Mouse (Mus musculus) kidney, adult 18-20 months (tissue): ENCODE measurements around the gene Pmpca.

Experiments
- DNase-seq: peaks from one replicate; pipeline ENCODE4 v3.0.0; 2021

Gene Pmpca

DNA sequence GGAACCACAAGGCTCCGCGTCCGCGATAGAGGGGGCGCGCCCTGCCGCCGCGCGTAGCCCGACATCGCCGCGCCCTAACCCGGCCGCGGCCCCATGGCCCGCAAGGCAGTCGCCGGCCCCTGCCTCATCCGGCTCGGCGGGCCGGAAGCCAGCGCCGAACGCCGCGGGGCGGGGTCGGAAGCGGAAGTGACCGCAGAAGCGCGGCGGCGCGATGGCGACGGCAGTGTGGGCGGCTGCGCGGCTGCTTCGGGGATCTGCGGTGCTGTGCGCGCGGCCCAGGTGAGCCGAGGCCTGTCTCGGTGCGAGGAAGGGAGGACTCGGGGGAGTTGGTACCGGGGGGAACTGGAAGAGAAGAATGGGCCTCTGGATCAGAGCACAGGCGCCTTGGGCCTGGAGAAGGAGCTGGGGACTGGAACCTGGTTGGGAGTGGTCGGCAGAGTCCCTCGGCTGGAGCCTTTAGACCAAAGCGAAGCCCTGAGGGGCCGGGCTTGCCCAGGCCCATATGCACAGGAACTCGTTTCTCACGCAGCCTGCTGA, at the start of gene Pmpca, which contains the start of gene Entr1:
Pmpca (plus strand) TSS at position 186 of the 537 bp plus-strand sequence.
Entr1 (minus strand) TSS at position 163 of the 537 bp plus-strand sequence.
- peak; percentile 85 for DNase-seq

DNA sequence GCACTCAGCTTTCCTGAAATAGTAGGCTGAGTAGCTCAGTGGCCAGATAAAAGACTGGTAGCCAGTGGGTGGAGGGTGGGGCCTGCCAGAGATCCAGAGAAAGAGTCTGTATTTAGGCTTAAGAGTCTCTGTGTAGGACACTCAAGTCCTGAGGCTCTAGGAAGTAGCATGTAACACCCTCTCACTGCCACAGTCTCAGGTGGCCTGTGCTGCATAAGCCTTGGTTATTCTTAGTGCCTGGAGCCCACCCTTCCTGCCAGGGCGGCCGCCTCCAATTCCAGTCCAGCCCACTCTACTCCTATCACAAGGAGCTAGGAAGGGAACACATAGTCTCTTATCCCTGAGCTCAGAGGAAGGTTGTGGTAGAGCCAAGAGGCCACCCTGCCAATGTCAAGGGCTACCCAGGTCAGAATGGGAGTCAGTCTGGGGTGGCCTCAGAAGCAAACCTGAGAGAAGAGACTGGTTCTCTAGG, 47.6 kb upstream of the Pmpca start:
- no peak for DNase-seq

DNA sequence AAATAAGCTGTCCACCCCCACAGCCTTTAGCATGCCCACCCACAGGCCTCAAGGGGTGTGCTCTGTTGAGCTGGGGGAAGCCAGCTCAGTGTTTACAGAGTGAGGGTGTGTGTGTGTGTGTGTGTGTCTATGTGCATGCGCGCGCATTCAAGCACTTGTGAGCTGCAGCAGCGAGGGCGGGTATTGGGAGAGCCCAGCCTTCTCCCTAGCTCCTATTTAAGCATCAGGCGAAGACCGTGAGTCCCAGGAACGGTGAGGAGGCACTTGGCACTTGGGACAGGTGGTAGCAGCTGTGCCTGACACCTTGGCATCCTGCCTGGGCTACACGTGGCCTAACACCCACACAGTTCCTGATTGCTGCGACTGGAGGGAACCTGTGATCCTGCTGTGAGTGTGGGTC, 47.1 kb upstream of the Pmpca start:
- DNase-seq, result peak; percentile 46

DNA sequence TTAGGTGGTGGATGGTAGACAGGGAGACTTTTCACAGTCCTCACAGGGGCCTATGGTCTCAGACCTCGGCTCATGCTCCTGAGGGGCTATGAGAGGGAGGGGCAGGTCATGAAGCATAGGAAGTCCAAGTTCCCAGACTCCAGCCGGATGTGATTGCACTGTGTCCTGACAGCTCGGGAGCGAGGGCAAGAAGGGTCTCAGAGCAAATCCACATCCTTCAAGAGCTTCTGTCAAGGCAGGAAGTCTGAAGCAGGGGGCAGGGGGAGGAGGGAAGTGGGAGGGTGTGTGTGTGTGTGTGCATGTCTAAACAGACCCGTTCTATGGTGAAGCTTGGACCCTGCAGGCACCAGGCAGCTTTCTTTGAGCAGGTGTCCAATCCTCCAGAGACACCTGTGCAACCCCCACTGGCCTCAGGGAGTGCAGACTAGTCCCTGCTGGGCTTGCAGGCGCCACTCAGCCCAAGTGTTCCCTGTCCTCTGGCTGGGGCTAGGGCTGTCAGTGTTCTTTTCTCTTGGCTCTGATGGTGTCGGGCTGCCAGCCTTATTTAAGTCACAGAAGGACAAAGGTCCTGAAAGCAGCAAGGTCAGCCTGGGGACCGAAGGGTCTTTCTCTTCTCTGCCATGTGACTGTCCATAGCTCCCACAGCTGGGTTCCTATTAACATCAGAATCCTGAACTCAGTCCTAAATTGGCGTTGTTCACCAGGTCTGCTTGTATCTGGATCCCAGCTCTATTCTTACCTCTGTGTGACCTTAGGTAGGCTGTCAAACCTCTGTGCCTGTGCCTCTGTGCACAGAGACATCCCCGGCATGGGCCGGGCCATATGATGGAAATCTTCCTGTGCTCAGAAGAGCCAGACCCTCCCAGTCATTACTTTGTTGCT, 46.3 kb upstream of the Pmpca start:
- peak; percentile 38 for DNase-seq

DNA sequence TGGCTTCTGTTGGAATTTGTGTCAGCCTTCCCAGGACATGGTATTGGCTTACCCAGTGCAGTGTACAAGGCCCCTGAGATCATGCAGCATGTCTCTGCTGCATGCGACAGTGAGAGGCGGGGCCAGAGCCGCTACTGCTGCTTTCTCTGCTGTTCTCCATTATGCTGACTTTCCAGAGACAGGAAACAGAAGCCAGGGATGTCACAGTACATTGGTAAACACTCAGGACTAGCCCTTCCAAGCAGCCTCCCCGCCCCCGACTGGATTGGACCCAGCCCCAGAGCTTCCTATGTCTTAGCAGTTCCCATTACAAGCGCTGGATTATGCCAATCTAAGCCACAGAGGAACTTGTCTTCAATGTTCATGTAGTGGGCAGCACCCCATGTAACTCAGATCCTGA, 40.9 kb upstream of the Pmpca start:
- no peak for DNase-seq

DNA sequence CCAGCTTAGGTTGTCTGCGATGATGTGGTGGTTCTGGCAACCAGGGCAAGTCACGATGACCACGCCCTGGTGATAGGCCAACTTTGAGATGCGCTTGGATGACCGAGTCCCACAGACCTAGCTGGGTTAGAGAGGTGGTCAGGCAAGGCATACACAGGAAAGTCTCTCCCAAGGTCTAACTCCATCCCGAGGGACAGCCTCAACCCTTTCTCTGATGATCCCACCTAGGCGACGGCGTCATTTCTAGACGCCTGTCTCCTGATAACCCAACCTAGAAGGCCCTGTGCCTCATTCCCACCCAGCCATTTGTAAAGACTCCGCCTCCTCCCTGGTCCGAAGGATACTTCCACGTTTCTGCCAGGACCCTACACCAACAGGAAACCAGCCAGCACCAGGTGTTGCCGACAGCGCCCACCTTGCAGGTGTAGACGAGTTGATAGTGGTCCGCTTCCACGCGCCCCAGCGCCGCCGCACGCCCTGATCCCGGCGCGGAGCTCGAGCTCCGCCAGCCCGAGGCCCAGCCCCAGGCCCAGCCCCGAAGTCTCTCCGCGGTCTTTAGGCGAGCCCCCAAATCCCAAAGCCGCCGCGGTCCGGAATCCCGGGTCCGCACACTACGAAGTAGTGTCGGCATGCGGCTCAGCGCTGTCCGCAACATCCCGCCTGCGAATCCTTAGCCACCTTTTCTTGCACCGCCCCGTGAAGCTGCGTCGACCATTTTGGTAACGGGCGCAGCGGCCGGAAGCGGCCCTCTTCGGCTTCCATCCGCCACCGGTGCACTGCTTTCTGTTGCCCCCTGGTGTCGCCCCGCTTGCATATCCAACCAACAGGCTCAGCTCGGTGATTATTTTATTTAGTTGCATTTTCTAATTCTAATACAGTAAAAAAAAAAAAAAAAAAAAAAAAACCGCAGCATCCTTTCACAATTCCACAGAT, 37.5 kb upstream of the Pmpca start, which contains the start of gene Dnlz:
Dnlz (minus strand) TSS at position 753 of the 933 bp plus-strand sequence.
- DNase-seq, result peak; percentile 94

DNA sequence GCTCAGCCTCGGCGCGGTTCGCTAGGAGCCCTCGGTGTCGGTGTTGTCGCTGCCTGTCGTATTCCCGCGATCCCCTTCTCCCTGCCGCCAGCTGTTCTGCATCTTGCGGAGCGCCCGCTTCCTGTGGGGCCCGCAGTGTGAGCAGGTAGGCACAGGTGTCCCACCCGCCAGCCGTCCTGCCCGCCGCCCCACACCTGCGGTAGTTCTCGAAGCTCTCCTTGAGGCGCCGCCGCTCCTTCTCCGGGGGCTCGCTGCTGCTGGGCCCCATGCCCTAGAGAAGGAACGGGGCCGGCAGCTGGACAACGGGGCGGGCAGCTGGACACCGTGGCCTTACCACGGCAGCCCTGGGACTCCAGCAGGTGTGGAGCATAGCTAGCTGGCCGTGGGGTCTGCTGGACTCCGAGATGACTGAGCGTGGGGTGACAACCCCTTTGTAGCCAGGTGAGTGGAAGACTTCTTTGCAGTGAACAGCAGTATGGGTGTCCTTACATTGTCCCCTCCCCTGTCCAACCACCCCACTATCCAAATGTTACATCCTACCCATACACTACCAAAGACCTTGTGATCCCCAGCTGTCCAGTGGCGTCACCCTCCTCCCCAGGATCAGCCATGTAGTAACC, 36.7 kb upstream of the Pmpca start:
- no peak for DNase-seq

DNA sequence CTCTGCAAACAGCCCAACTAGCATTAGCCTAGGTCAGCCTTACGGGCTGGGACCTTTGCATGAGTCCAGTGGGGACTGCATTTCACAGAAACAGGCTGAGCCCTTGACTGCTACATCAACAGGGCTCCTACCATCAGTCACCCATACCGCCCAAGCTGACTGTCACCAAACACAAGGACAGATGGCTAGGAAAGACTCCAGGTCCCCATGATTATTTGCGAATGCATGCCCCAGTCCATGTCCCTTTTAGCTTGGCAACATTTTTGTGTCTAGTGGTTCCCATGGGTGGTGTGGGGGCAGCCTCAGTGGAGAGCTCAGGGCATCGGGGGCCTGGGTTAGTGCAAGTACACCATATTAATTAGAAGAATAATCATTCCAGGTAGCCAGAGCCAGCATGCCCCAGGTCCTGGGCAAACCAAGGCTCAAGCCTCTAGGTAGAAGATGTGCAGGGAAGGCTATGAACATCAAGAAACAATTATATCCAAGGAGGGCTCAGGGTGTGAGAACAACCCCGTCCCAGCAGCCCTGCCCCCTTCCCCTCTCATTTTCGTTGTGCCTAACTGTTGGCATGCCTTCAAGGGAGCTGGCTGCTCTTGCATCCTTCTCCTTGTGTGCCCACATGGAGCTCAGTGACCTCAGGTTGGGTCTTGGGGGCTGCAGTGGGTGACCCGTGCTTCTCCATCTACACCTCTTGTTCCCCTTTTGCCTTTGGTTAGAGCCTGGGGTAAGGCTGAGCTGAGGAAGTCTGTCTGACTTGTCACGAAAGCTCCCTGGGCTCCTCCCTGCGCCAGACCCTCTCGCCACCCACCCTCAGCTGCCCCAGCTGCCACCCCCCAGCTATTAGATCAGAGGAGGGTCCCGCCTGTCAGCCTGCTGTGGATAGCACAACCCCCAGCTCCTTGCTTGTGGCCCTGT, 35.8 kb upstream of the Pmpca start:
- no peak for DNase-seq

DNA sequence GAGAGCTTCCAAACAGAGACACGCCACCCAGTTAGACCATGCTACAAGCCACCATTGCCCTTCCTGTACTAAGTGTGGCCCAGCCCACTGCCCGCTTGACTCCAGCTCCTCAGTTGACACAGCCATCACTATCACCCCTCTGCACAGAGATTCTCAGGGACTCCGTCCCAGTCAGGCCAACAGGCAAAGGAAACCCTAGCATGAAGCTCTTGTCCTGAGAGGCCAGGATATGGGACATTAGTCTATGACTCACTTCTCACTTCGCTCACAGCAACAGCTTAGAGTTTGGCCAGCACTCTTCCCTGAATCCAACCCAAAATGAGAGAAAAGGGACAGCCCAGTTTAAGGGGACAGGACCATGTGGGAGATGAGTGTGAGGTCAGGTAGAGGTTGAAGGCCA, 34.7 kb upstream of the Pmpca start:
- no peak for DNase-seq

DNA sequence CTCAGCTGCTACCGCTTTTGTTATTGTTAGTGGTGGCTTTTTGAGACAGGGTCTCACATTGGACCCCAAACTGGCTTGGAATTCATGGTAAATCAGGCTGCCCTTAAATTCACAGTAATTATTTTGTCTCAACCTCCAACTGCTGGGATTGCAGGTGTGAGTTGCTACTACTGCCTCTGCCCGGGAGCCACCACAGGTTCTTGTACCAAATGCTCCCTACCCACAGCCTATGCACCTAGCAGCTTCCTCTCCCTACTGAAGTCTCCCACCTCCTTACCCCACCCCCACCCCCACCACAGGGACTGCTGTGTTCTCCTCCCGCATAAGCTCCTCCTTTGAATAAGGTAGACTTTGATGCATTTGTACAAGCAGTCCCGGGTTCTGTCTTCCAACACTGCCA, 32.9 kb upstream of the Pmpca start:
- no peak for DNase-seq

DNA sequence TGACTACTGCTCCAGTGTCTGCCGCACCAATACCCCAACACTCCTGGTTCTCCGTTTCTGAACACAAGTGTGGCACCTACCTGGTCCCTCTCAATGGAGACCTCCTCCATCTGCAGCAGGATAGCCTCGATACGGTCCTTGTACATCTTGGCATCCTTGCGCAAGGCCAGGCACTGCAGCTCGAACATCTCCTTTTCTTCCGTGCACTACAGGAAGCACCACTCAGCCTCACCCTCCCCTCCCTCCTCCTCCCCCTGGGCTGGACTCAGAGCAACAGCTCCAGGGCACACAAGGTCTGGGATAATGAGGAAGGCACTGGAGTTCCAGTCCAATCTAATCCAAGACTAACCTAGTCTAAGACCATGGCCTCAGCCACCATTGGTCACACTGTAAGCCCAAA, 32.5 kb upstream of the Pmpca start:
- no peak for DNase-seq

DNA sequence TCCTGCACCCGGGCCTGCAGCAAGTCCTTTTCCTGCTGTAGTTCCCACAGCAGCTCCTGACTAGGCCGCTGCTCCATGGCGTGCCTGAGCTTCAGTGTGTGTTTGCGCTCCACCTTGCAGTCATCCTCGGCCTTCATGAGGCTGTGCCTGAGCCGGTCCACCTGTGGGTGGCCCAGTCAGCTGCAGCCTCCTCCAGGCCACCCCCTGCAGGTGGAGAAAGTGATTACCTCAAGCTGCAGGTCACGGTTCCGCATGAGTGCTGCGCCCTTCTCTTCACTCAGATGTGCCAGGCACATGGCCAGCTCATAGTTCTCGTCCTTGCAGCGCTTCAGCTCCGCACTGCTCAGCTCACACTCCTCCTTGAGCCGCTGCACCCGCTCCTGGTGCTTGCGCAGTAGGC, 31.7 kb upstream of the Pmpca start:
- DNase-seq, result peak; percentile 84

DNA sequence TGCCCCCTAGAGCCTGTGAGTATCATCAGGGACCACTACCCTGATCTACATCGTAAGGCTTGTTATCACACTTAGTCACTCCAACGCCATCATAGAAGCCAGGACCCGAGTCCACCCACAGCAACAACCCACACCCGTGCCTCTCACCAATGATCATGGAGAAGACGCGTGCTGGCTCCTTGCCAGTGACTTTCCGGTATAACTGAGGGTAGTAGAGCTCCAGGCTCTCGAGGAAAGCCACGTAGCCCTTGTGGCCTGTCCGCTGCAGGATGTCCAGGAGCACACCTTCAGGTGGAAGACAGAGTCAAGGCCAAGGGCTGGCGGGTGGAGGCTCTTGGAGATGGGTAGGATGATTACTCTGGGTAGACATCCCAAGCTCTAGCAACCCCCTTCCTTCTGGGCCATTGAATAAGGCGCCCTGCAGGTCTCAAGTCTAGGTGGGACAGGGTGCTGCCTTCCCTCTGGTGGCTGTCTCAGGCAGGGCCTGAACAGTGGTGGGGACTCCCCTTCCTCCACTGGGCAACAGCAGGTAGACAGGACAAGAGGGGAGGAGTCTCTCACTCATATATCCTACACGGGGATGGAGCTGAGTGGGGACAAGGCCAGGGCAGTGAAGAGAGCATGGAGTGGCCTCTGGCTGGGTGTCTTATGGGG, 30.3 kb upstream of the Pmpca start:
- no peak for DNase-seq

DNA sequence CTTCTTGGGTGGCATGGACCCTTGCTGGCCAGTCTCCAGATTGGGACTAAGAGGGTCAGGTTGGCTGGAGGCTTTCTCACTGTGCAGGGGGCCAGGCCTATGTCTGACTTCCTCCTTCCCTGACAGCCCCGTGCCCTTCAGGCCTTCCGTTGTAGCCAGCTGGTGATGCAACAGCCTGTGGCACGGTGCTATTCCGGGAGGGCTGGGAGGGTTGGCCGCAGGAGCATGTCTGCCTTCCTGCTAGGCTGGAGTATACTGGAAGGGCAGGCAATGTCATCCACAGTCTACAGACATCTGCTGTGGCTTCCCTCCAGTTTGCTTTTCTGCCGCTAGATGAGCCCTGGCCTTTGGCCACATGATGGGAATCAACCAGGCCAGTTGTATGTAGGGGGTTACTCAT, 29.2 kb upstream of the Pmpca start:
- DNase-seq, result no peak

DNA sequence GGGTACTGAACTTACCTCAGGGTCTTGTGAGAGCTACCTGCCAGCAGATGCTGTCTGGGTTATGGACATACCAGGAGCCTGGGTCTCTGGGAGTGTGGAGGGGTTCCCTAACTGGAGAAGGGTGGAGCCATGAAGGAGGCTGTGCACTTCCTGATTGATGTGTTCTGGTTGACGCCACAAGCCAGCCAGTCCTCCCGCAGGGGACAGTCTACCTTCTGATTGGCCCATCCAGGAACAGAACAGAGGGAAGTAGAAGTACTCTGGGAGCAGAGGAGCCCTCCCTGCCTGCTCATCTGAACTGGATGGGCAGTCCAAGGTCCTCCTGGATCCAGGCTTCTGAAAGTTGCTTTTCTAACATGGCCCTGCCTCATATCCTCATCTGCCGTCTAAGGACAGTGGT, 28.4 kb upstream of the Pmpca start, which contains the start of gene Card9:
Card9 (minus strand) TSS at position 147 of the 400 bp plus-strand sequence.
- DNase-seq, result no peak

DNA sequence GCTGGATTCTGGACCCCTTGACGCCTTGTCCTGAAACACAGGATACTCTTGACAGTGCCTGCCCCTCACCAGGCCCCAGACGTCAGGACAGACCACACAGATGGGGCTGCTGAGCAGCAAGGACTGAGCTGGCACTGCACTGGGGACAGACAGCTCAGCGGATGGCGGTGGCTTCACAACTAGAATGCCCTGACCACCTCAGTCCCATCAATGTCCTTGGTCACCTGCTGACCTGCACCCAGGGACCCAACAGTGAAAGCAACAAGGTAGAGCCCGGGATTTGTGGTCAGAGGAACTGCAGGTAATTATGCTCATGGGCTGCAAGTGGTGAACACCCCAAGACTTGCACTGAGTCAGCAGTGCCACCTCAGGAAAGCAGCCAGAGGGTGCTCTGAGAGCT, 26.1 kb upstream of the Pmpca start:
- DNase-seq, result no peak

DNA sequence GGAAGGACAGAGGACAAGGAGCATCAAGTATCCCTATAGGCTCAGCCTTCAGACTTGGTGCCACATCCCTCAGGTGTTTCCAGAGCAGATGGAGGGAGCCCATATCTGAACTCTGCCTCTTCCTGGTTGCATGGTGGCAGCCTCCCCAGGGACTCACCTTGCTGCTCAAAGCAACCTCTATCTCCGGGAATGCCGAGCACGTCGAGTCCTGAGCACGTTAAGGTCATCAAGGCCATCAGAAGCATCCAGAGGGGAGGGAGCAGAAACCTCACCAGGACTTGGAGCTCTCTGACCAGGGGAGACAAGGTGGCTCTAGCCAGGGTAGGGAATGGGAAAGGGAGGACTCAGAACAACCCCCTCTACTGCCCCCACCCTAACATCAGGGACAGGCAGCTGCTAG, 25.7 kb upstream of the Pmpca start:
- DNase-seq, result no peak

DNA sequence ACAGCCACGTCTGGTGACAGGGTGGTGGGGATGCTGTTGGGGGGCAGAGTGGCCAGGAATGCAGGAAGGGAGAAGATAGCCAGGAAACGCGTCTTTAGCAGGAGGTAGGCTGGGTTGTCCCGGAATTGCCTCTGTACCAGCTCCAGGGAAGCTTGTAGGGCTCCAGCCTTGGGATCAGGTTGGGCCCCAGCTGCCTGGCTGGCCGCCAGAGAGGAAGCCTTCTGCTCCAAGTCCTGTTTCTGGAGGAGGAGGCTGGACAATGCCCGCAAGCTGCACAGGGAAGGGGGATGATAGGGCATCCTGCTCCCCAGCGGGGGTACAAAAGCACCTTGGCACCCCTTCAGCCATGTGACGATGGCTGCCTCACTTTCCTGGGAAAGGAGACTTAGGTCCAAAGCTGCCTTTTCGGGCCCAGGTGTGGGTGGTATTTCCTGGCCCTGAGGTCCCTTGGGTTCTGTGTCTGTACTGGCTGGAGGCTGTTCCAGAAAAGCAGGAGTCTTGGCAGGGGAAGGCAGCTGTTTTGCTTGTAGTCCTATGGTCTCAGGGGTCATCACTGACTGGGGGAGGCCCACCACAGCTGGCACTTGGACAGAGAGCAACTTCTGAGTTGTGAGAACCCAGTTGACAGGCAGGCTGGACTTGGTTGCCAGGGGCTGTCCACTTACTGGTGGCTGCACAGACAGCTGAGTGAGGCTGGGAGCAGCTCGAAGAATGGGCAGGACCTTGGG, 24.2 kb upstream of the Pmpca start:
- DNase-seq, result peak; percentile 69

DNA sequence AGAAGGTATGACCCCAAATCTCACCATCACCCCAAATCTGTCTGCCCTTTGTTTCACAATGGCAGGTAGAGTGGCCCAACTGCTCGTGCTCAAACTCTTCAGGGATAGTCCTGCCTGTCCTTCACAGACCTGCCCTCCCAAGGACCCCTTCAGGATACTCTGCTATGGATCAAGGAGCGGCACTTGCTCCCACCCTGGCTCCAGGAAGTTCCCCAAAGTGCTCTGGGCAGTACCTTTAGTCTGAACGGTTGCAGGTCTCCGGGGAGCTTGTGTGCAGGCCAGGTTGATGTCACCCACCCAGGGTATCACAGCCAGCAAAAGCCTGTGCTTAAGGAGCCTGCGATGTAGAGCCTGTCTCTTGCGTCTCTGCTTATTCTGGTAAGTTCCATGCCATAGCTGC, 21.2 kb upstream of the Pmpca start:
- DNase-seq, result no peak

DNA sequence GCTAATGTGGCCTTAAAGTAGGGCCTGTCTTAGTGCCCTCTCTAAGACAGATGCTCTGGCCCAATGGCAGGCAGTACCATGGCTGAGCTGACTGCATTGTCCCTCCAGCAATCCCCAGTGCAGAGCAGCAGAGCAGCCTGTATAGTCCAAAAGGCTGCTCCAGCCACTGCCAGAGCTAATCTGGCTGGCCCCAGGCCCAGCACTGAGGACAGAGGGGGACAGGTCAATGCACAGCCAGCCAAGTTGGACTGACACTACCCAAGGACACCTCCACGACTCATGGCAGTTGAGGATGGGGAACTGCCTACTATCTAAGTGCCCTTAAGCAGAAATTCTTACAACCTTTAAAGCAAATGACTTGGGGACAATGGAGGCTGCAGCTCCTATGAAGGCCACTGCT, 20.6 kb upstream of the Pmpca start:
- no peak for DNase-seq
